Mouse (Mus musculus): ENCODE data around the gene Slf2. TPM values are rescaled to one million over a fixed set of nuclear protein-coding genes. Genes with fewer than 3 reads are reported as not detected.

Gene Slf2
- total RNA-seq, 2 experiments from 2014 or later = 37.9 to 38.0 TPM

GRCm38 (mm10) chr19:44982477-44983115 lies 51.6 kb downstream of the Slf2 start:
- no peak for DNase-seq (ENCODE audit: low spot score in 2 of 2)

- no peak for DNase-seq (ENCODE audit: low spot score in 2 of 2)
These were observed 52.4 kb downstream of the Slf2 start for GRCm38 (mm10) chr19:44983366-44983765.

GRCm38 (mm10) chr19:44984420-44984819 lies 53.5 kb downstream of the Slf2 start:
- DNase-seq (ENCODE audit: low spot score in 2 of 2) = no peak

- no peak for DNase-seq (ENCODE audit: low spot score in 2 of 2)
These were observed 54.4 kb downstream of the Slf2 start for GRCm38 (mm10) chr19:44985159-44985988.

GRCm38 (mm10) chr19:44987004-44987403 lies 56.1 kb downstream of the Slf2 start:
- DNase-seq (ENCODE audit: low spot score in 2 of 2) = no peak

- DNase-seq (ENCODE audit: low spot score in 2 of 2) = peak; percentile 60 to 69
These were observed 56.9 kb downstream of the Slf2 start for GRCm38 (mm10) chr19:44987851-44988250.

GRCm38 (mm10) chr19:44988321-44988720 lies 57.4 kb downstream of the Slf2 start:
- DNase-seq (ENCODE audit: low spot score in 2 of 2) = no peak

- DNase-seq (ENCODE audit: low spot score in 2 of 2) = no peak
These were observed 58.0 kb downstream of the Slf2 start, which contains the start of gene Sema4g for GRCm38 (mm10) chr19:44988831-44989566. Gene Sema4g, plus strand, starts transcription at chr19:44989101.

- DNase-seq (ENCODE audit: low spot score in 2 of 2) = no peak
These were observed 58.9 kb downstream of the Slf2 start for GRCm38 (mm10) chr19:44989567-44990495.

- DNase-seq (ENCODE audit: low spot score in 2 of 2) = no peak
These were observed 60.1 kb downstream of the Slf2 start for GRCm38 (mm10) chr19:44991031-44991430.

- DNase-seq (ENCODE audit: low spot score in 2 of 2) = no peak
These were observed 61.3 kb downstream of the Slf2 start for GRCm38 (mm10) chr19:44992246-44992645.

GRCm38 (mm10) chr19:44992712-44993111 lies 61.8 kb downstream of the Slf2 start:
- no peak for DNase-seq (ENCODE audit: low spot score in 2 of 2)

- no peak for DNase-seq (ENCODE audit: low spot score in 2 of 2)
These were observed 66.8 kb downstream of the Slf2 start for GRCm38 (mm10) chr19:44997786-44998185.

GRCm38 (mm10) chr19:44999647-45000046 lies 68.7 kb downstream of the Slf2 start:
- no peak for DNase-seq (ENCODE audit: low spot score in 2 of 2)

GRCm38 (mm10) chr19:45002301-45002700 lies 71.3 kb downstream of the Slf2 start:
- no peak for DNase-seq (ENCODE audit: low spot score in 2 of 2)

GRCm38 (mm10) chr19:45003740-45004516 lies 73.0 kb downstream of the Slf2 start:
- no peak for DNase-seq (ENCODE audit: low spot score in 2 of 2)

GRCm38 (mm10) chr19:45005444-45005843 lies 74.5 kb downstream of the Slf2 start, which contains the start of gene Twnk:
Gene Twnk, plus strand, starts transcription at chr19:45005663.
- no peak for DNase-seq (ENCODE audit: low spot score in 2 of 2)

GRCm38 (mm10) chr19:45005957-45006712 lies 75.2 kb downstream of the Slf2 start, which contains the start of gene Mrpl43:
Gene Mrpl43, minus strand, starts transcription at chr19:45006442.
- DNase-seq (ENCODE audit: low spot score in 2 of 2) = peak; percentile 98

- DNase-seq (ENCODE audit: low spot score in 2 of 2) = no peak
These were observed 76.1 kb downstream of the Slf2 start for GRCm38 (mm10) chr19:45007021-45007420.
